Mouse (Mus musculus) mesoderm, embryonic 11.5 days (tissue): Measurements from ENCODE around the gene Irf7.
"Not testable (repeated sequence)": the region's sequence is repeated elsewhere in the genome, so short reads cannot be mapped to it uniquely, and the experiment has no call there.

Experiments
- DNase-seq: peaks from one replicate; pipeline ENCODE4 v3.0.0-alpha.2; 2012; ENCODE audit warnings: low read depth, low spot score

The Irf7 gene

DNA sequence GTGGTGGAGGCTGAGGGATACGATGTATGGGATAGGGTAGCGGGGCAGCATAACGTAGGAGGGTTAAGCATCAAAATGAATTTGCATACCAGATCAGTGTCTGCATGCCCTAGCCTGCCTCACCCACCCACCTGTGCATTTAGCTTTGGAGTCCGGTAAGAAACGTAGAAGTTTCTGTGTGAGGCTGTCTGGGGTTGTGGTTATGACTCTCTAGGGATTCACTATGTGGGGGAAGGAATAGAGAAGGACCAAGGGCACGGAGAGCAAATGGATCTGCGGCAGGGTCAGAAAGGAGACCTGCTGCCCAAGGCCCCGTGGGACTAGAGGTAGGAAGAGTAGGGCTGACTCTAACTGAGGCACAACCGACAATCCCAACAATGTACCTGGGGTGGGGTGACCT is 9.1 kb upstream of the Irf7 start:
- no peak for DNase-seq

DNA sequence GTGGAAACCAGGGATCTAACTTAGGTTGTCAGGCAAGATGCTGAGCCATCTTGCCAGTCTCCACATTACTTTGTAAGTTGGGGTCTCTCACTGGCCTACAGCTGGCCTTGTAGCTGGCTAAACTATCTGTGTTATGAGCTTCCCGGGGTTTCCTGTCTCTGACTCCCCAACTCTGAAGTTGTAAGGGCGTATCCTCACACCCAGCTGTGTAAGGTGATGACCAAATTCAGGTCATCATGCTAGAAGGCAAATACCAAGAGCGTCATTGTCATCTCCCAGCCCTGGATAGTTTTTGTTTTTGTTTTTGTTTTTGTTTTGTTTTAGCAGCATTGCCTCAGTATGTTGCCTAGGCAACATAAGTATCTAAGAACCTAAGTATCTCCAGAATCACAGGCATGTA is 4.3 kb upstream of the Irf7 start:
- DNase-seq: no peak

DNA sequence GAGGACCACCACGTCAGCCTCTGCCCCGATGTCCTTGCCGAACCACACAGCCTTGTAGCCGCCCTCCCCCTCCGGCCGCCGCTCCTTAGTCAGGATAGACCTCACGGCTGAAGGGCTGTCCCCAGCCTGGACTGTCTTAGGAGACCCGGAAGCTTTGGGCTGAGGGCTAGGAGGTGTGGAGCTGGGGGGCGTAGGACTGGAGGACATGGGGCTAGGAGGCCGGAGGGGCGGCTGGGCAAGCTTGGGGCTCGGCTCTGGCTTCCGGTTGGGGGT is 2.9 kb upstream of the Irf7 start:
- no peak for DNase-seq

DNA sequence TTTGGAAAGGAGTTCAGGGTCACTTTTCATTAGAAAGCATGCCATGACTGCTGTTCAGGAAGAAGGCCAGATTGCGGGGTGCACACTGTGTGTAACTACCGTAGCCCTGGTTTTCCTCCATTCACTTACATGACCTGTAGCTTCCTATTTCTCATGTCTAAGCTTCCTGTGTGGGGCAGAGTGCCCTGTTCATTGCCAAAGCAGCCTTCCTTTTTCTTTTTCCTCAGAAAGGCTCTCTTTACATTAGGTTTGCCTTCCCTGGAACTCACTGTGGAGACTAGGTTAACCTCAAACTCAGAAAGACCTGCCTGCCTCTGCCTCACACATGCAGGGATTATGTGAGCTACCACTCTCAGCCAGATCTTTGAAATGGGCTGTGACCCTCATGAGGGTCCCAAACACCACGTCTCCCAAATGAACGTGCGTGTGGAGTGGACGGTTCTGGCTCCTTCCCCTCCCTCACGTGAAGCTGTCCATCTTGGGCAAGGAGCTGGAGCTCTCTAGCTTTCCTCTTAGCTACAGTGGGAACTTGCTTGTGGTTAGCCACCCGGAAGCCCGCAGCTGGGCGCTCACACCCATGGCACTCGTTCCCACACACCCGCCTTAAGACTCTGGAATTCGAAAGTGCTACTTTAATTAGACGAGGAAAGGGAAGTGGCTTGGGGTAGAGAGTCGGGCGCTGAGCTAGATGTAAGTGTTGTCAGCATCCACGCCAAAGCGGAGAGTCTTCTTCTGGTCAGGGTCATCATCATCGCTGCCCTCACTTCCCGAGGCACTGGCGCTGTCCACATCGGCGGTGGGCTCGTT is 2.4 kb upstream of the Irf7 start:
- no peak for DNase-seq

DNA sequence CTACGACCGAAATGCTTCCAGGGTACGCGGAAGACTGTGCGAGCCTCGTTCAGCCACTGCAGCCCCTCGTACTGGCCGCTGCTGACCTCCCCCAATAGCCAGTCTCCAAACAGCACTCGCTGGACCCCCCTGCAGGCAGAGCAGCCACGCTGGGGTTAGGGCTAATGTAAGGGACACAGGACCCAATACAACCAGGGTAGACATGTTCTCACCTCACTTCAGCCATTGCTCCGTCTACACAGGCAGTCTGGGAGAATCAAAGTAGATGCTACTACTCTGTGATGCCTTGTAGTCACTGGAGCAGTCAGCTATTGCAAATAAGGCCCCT is 906 bp downstream of the Irf7 start:
- DNase-seq: no peak

DNA sequence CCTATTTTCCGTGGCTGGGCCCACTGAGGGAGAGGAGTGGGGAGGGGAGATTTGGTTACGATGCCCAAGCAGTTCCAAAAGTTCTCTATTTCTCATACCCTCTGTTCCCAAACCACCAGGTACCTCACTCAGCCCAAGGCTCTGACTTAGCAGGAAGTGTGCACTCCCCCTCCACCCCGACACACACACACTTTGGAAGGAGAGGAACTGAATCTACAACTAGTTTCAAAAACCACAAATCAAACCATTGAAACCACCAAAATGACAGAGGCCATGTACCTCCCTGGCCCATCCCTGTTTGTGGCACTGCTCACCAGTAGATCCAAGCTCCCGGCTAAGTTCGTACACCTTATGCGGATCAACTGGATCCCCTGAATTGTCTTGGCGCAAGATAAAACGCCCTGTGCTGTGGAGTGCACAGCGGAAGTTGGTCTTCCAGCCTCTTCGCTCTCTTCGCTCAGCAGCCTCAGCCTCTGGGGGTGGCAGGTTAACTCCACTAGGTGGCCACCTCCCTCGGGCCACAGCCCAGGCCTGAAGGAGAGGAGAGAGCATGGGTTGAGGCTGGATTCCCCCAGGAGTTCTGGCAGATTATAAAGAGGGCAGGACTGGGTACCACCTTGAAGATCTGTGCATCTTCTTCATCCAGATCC is 1.4 kb downstream of the Irf7 start:
- peak; percentile 43 for DNase-seq

DNA sequence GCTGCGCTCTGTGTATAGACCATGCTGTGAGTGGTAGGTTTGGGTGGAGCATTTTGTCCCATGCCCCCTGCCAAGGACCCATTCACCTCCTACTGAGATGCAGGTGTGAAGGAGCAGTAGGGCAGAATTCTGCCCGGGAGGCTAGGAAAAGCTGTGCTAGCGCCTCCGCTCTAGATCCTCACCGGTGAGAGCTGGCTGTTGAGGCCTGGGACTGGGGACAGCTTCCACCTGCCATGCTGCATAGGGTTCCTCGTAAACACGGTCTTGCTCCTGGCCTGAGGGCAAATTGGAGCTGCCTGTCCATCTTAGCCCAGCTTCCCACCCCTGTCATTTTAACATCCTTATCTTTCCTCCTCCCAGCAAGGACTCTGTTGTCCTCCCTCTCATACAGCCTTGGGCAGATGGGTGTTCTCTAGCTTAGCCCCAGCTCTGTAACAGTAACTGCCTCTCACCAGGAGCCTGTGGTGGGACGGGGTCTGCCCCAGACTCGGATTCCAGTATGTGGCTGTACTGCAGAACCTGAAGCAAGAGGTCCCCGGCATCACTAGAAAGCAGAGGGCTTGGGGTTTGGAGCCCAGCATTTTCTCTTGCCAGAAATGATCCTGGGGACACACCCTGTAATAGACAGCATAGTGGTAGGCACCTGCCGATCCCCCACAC is 2.1 kb downstream of the Irf7 start:
- DNase-seq: no peak

DNA sequence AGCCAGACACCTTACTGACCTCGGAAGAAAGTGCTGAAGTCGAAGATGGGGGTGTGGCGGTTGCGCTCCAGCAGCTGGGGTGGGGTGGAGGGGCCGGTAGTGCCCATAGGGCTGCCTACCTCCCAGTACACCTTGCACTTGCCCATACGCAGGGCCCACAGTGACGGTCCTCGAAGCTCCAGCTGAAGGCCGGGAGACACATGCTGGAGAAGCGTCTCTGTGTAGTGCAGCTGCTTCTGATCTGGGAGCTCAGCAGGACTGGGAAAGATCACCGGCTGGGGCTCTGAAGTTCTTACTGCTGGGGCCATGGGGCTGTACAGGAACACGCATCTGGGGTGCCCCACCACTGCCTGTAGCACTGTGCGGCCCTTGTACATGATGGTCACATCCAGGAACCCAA is 2.6 kb downstream of the Irf7 start:
- DNase-seq: no peak

DNA sequence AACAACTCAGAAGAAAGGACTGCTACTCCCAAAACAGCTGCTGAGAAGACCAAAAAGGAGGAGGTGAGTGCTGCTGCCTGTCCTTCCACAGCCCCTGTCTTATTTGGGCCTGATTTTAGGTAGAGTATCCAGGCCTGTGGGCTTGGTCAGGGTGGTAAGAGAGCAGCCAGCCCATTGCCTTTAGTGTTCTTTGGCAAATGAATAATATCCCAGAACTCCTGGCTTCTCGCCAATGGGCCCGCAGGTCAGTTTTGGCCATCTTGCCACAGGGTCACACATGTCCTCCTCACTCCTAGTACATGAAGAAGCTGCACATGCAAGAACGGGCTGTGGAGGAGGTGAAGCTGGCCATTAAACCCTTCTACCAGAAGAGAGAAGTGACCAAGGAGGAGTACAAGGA is 4.8 kb downstream of the Irf7 start:
- no peak for DNase-seq

DNA sequence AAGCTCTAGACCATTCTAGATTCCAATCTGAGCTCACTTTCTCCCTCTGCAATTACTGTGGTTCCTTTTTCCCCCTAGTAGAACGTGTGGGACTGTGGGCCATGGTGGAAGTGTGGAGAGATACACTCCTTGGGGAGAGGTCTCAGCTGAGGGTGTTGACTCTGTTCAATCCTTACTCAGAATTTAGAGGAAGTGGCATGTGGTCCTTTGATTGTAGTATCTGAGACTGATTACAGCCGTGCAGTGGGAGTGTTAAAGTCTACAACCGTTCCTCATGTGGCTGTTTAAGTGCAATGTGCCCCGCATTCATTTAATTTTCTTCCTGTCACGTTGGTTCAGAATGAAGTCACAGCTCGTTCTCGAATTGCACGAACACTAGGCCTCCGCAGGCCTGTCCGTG is 10.1 kb downstream of the Irf7 start:
- no peak for DNase-seq

DNA sequence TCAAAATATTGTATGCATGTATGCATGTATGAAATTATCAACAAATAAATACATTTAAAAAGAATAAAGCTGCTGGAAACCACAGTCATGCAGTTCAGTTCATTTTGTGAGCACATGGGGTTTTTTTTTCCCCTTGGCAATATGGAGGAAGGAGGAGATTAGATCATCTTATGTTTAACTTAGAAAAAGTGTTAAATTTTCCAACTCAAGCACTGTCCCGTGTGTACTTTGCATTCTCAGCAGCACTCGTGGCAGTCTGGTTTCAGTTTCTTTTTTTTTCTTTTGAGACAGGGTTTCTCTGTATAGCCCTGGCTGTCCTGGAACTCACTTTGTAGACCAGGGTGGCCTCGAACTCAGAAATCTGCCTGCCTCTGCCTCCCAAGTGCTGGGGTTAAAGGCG is 15.8 kb downstream of the Irf7 start:
- DNase-seq: not testable (repeated sequence)

DNA sequence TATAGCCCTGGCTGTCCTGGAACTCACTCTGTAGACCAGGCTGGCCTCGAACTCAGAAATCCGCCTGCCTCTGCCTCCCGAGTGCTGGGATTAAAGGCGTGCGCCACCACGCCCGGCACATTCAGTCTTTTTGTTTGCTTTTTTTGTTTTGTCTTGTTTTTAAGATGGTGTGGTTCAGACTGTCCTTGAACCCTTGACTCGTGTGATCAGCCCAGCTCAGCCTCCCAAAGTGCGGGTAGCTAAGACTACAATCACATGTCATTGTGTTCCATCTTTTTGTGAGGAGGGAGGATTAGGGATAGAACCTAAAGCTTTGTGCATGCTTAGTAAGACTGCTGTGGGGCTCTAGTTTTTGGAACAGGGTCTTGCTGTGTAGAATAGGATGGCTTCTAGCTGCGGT is 34.7 kb downstream of the Irf7 start:
- no peak for DNase-seq

DNA sequence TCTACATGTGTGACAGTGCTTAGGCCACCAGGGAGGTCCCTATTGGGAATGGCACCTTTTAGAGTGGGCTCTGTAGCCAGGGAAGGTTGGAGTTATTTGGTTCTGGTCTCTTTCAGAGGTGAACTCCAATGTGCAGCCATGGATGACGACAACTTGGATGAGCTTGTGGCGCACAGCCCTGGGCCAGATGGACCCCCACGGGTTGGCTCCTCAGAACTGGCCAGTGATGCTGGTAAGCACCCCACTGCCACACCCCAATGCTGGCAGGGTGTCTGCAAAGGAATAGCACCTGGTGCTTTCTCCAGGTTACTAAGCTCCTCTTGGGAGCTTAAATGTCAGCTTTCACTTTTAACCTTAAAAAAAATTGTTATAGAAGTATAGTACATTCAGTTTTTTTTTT is 35.2 kb downstream of the Irf7 start:
- no peak for DNase-seq

DNA sequence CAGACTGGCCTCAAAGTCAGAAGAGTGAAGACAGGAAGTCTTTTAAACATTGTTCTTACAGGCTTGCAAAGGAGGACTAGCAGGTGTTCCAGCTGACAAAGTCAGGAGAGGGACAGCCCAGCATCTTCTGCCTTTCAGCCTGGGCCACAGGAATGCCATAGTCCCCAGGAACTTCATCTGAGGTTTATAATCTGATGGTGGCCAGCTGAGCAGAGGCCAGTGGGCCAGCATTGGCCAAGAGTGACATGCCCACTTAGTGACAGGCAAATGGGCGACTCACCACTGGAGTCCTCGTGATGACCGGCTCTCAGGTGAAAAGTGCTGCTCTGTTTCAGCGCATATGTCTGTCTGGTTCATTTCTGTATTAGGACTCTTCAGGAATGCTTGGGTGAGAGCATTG is 35.7 kb downstream of the Irf7 start:
- DNase-seq: no peak

DNA sequence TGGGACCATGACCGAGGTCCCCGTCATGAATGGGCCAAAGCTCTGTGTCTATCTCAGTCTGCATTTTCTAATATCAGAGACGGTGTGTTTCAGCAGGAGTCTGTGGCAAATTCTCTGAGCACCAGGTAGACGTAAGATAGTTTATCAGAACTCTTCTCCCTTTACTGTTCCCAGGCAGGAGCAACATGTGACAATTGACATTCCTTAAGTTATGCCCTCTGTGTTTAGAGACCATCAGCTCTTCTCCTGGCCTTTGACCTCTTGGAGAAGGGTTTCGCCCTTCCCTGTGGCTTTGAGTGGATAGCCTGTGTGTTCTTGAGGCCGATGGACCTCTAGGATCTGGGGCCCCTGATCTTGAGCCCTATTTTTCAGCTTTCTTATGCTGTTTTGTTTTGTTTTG is 36.6 kb downstream of the Irf7 start:
- no peak for DNase-seq

DNA sequence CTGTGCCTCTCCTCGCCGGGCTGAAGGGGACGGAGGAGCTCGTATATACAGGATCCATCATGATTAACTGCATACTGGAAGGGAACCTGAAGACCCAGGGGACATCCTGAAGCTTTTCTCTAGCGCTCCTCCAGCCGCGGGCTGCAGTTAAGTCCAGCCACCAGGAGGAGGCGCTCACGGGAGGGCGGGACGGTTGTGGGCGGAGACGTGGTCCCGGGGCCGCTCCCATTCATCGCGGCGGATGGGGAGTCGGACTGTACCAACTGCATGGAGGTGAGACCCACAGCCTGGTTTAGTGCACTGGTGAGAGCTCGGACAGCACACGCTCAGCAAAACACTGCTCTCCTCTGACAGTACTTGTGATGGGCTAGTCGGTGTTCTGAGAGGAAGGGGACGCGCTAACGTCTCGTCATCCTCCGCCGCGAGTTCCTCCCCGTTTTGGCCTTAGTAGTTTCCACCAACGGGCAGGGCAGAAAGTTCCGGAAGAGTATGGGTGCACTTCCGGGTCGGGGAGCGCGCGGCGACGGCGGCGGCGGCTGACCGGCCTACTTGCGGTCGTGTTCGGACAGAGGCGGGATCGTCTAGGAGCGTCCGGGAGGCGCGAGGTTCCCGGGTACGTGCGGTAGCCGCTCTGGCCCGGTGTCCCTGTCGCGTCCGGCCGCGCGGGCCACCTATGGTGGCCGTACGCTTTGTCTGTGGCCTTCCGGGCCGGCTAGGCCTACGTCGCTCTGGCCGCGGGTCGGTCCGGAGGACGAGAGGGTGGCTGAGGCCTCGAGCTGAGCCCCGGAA is 37.8 kb downstream of the Irf7 start, which contains the start of gene Phrf1:
Gene Phrf1, plus strand, starts transcription at position 506 of the 789 bp plus-strand sequence.
- peak; percentile 94 for DNase-seq

DNA sequence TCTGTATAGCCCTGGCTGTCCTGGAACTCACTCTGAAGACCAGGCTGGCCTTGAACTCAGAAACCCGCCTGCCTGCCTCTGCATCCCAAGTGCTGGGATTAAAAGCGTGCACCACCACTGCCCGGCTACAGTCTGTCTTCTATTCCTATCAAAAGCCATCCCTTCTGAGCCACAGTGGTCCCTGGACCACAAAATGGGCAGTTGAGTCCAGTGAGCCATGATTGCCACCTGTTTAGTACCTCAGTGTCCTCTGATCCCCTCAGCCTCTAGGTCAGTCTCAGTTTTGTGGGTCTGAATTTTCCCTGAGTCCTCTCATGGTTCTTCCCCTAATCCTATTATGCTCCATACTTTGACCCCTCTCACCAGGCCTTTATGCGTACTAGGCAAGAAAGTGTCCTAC is 38.5 kb downstream of the Irf7 start:
- no peak for DNase-seq

DNA sequence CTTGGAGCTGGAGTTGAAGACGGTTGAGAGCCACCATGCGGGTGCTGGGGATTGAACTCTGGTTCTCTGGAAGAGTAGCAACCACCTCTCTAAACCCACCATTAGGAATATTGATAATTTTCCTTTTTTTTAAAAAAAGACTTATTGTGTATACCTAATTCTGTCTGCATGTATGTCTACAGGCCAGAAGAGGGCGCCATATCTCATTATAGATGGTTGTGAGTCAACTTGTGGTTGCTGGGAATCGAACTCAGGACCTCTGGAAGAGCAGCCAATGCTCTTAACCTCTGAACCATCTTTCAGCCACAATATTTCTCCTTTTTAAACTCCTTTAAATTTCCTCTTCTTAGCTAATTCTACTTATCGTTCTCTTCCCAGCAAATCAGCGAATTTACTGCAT is 39.7 kb downstream of the Irf7 start:
- no peak for DNase-seq

DNA sequence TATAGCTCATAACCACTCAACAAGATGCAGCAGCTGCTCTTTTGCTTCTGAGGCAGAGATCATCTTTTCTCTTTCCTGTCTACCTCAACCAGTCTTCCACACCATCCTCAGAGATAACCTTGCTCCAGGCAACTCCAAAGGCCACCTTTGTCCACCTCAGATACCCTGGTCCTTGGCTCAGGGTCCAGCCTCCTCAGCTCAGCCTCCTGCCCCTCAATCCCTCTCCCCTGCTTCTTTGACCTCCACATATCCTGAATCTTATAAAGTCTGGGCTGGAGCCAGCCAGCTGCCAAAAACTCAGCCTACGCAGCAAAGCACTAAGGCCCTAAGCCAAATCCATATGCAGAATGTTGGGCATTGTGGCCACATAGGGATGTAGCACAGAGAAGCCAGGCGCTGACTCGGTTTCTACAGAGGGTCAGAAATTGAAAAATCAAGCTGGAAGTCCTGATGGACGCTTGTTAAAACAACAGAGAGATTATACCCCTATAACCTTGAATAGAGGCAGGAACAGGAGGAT is 43.5 kb downstream of the Irf7 start:
- no peak for DNase-seq

DNA sequence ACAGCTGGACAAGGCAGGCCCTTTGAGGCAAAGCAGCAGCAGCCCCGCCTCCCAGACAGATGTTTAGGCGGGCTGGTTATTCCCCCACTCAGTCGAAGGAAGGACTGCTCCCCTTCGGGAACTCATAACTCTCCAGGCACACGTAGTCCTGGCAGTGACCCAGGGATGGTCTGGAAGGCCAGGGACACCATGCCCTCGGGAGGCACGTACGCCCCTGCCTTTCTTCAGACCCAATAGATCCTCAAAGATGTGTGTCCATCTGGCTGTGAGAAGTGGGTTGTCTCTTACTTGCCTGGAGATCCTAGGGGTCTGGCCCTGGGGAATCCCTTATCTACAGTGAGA is 44.2 kb downstream of the Irf7 start:
- DNase-seq: no peak

DNA sequence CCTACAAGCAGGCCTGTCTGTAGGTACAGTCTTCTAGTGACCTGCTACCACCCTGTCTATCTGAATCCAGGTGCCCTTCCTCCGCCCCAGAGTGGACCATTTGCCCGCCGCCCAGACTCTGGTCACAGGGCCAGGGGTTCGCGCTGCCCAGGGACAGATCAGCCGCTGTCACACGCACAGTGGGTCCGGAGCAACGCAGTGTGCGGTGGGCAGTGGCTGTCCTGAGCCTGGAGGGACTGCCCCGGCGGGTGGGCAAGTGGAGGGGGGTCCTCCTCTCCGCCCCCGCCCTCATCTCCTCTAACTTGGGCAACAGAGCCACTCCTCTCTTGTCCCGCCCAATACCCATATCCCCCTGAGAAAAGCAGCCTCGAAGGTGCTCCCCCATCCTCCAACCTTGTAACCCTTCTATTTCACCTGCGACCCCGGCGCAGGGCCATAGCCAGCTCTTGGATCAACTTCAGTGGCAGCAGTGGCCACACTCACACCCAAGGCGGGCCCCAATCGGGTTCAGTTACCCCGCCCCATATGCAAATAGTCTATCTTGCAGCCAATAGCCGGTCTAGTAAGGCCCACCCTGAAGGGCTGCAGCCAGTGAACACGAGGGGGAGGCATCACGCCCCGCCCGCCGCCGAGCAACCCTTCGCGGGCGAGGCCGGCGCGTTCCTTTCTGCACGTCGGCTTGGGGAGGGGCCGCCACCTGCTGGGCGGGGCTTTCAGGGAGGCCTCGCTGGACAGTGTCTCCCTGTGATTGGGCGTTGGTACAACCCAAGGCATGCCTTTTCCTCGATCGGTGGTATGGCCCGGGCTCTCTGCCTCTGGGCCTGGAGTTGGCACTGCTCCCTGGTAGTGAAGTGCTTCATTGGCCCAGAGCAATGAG is 44.8 kb downstream of the Irf7 start:
- peak; percentile 98 for DNase-seq
